Mouse (Mus musculus) CD4-positive, CD25-positive, alpha-beta regulatory T cell, adult 9 weeks (primary cell): ENCODE measurements around the gene Phf10. TPM values are rescaled to one million over a fixed set of nuclear protein-coding genes. Genes with fewer than 3 reads are reported as not detected.

Source experiments
- polyA plus RNA-seq: library from polyadenylated mRNA; unstranded; fragments of 100-300 nt; shearing (Covaris generic); gene quantifications from one replicate; pipeline ENCODE4 v1.2.1, GENCODE M21; 2017

Phf10 gene
- polyA plus RNA-seq: 6.5 TPM

DNA sequence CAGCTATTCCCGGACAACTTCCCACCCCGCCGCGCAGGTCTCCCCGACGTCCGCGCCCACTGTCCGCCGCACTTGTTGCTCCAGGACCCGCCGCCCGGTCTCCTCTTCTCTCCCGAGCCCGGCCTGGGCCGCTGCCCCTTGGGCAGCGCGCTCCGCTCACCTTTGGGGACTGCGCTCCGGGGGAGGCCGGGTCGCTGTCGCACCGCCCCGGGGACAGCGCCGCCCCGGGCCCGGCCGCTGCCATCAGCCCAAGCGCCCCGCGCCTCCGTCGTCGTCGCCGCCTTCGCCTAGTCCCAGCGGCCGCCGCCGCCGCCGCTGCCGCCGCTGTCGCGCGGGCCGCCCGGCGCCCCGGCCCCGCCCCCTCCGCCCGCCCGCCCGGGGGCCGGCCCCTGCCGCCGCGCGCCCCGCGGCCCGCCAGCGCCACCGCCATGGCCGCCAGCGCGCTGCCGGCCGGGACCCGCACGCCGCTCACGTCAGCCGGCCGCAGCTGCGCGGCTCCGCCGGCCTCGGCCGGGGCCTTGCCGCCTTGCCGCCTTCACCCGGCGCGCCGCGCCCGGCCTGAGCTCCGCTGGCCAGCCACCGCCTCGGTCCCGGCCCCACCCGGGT, at the start of gene Phf10:
Gene Phf10, minus strand, starts transcription at position 323 of the 606 bp plus-strand sequence.

DNA sequence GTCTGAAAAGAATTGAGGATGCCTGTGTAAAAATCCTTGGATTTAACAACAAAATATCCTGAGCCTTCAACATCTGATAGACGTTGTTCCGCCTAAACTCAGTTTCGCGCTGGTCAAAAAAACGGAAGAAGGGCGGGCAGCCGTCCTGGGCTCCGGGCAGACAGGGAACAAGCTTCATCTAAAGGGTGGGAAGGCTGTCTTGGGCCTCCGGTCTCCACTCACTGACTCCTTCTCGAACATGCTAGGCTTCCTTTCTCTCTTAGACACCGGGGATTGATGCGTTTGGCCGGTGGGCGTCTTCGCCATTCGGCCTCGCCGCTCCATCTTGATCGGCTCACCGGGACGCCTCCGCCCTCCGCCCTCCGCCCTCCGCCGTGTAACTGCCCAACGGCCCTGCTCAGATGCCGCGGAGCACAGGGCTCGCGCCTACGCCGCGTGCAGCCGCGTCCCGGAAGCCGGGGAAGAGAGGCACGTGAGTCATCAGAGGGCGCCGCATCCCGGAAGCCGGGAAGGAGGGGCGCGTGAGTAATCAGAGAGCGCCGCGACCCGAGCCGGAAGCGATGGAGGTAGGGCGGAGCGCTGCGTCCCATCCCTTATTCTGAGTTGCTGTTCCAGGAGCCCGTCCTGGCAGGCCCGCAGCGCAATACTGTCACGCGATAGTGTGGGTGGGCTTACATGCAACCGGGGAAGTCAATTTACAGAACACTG, 48.8 kb upstream of the Phf10 start, which contains the start of gene Gm3435:
Gene Gm3435, plus strand, starts transcription at position 471 of the 708 bp plus-strand sequence.

DNA sequence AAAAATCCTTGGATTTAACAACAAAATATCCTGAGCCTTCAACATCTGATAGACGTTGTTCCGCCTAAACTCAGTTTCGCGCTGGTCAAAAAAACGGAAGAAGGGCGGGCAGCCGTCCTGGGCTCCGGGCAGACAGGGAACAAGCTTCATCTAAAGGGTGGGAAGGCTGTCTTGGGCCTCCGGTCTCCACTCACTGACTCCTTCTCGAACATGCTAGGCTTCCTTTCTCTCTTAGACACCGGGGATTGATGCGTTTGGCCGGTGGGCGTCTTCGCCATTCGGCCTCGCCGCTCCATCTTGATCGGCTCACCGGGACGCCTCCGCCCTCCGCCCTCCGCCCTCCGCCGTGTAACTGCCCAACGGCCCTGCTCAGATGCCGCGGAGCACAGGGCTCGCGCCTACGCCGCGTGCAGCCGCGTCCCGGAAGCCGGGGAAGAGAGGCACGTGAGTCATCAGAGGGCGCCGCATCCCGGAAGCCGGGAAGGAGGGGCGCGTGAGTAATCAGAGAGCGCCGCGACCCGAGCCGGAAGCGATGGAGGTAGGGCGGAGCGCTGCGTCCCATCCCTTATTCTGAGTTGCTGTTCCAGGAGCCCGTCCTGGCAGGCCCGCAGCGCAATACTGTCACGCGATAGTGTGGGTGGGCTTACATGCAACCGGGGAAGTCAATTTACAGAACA, 17.4 kb upstream of the Phf10 start, which contains the start of the genes 9030025P20Rik and Gm3417:
Gene 9030025P20Rik, plus strand, starts transcription at position 107 of the 677 bp plus-strand sequence.
Gene Gm3417, minus strand, starts transcription at position 429 of the 677 bp plus-strand sequence.

DNA sequence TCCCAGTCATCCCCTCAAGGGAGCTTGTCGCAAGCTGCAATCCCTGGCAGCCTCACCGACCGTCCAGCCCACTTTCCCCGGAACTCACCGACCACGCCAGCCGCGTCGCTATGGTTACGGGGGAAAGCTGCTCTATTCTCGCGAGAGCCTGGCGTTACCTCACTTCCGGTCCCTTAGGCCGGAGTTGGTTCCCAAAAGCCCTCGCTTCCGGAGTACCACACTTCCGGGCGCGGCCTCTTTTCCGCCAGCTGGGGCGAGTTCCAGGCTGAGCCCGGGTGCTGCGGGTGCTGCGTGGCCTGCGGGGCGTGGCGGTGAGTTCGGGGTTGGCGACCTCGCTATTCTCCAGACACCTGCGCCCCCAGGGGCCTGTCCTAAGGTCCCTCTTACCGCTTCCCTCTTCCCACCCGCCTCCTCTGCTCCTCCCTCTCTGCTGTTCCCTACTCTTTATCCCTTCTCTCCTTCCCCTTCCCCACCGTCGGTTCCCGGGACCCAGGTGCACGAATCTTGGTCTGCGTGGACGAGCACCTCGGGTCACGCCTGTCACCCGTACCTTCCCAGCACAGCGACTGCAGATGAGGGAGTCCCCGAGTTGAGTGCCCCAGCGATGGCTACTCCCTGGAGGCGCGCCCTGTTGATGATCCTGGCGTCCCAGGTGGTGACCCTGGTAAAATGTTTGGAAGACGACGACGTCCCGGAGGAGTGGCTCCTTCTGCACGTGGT, 17.9 kb downstream of the Phf10 start, which contains the start of the genes Wdr27 and 1600012H06Rik:
Gene Wdr27, minus strand, starts transcription at position 150 of the 720 bp plus-strand sequence.
Gene 1600012H06Rik, plus strand, starts transcription at position 176 of the 720 bp plus-strand sequence.

Other genes with a start within 250 kb of the Phf10 start
- gene Wdr27, start 18.1 kb downstream of the Phf10 start, polyA plus RNA-seq: 2.2 TPM
- 40.9 TPM for gene 1600012H06Rik, start 18.1 kb downstream of the Phf10 start, polyA plus RNA-seq
- 20.1 TPM for gene 9030025P20Rik, start 17.2 kb upstream of the Phf10 start, polyA plus RNA-seq
- not detected for gene Gm3417, start 17.5 kb upstream of the Phf10 start, polyA plus RNA-seq
- 11.0 TPM for gene Gm3435, start 48.9 kb upstream of the Phf10 start, polyA plus RNA-seq
- gene Ermard, start 79.9 kb upstream of the Phf10 start, polyA plus RNA-seq: 170 TPM
- 2.8 TPM for gene Tcte3, start 80.2 kb upstream of the Phf10 start, polyA plus RNA-seq
- gene Gm3448, start 80.3 kb upstream of the Phf10 start, polyA plus RNA-seq: 2.0 TPM